Comparison of ENCODE assay signal across 17 mouse cellular contexts in genomic region chr8:113679361-113679760, GRCm38 (mm10). TPM values are rescaled to one million over a fixed set of nuclear protein-coding genes. Genes with fewer than 3 reads are reported as not detected.
"Had no signal": no experiment of that assay in that cellular context is flagged by ENCODE, and none has a peak within 500 bp of the region (broad histone marks: within the 10 kb centered on the region; RNA-seq: fewer than 3 reads in every experiment).

No protein-coding gene starts in this region.

- H3K4me1 ChIP-seq: liver, embryonic 15.5 days; neural tube, embryonic 13.5 days; stomach, embryonic 15.5 days had no signal

- H3K27me3 ChIP-seq: liver, embryonic 15.5 days; neural tube, embryonic 13.5 days; stomach, embryonic 15.5 days had no signal

- ATAC-seq: intestine, postnatal 0 days had no signal

- H3K27ac ChIP-seq: liver, embryonic 15.5 days; macrophage; neural tube, embryonic 13.5 days; stomach, embryonic 15.5 days had no signal

- H3K4me3 ChIP-seq: liver, embryonic 15.5 days; neural tube, embryonic 13.5 days; stomach, embryonic 15.5 days had no signal

- H3K9me3 ChIP-seq: liver, embryonic 15.5 days; neural tube, embryonic 13.5 days; stomach, embryonic 15.5 days had no signal

- H3K36me3 ChIP-seq: liver, embryonic 15.5 days; neural tube, embryonic 13.5 days; stomach, embryonic 15.5 days had no signal

- DNase-seq: kidney, postnatal 14 days; left cerebral cortex, postnatal 4 days; lung, adult 2 months; lung, postnatal 10 days; midbrain, embryonic 14.5 days; retina, postnatal 1 day; right cerebral cortex, postnatal 4 days; spleen, adult 18-20 months; thymus, adult 2 months; thymus, postnatal 25 days had no signal

RNA-seq across cellular contexts. Expression of gene Syce1l, which starts 36.3 kb away (rescaled TPM):
- polyA plus RNA-seq: intestine, postnatal 0 days; kidney, embryonic 14.5 days; liver, embryonic 11.5 days; liver, embryonic 15.5 days; lung, adult 2 months; macrophage; midbrain, embryonic 14.5 days; neural tube, embryonic 13.5 days; stomach, embryonic 15.5 days; thymus, adult 2 months had no signal
